Mouse (Mus musculus): ENCODE data around the gene Timp2. TPM values are rescaled to one million over a fixed set of nuclear protein-coding genes. Genes with fewer than 3 reads are reported as not detected.

Gene Timp2
- total RNA-seq, 4 experiments from 2014 or later = 95.5 to 261 (median 186) TPM

DNA sequence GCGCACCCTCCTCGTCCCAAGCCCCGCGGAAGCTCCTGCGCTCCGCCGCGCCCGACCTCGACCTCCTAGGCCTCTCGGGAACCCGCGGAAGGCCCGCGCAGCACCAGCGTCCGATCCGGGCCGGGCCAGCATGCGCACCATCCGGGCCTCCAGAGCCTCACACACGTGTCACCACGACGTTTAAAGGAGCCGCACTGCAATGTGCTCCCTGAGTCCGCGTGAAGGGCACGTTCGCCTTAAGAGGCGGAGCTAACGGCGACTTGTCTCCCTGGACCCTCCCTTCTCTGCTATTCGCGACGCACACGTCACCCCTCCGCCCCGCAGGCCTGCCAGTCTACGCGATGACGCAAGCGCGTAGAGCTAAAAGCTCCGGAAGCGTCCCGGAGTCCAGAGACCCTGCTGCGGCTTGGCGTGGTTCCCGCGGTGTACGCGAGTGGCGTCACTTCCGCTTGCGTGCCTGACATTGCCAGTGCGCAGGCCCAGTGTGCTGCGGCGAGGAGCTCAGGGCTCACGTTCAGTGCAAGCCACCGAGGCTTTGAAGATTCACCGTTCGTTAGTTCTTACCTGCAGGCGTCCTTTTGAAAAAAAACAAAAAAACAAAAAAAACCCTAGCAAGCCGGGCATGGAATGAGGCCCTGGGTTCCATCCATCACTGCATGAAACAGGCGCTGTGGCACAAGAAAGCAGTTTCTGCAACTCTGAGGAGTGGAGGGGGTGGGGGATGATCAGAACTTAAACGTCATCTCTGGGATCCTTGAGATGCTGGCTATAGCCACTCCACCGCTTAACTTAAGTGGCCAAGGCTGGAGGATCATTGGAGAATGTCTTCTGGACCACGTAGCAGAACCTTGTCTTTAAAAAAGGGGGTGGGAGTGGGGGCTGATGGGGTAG lies 65.3 kb downstream of the Timp2 start, which contains the start of gene Usp36:
Gene Usp36, minus strand, starts transcription at position 246 of the 891 bp plus-strand sequence.
- peak; percentile 100 for DNase-seq

DNA sequence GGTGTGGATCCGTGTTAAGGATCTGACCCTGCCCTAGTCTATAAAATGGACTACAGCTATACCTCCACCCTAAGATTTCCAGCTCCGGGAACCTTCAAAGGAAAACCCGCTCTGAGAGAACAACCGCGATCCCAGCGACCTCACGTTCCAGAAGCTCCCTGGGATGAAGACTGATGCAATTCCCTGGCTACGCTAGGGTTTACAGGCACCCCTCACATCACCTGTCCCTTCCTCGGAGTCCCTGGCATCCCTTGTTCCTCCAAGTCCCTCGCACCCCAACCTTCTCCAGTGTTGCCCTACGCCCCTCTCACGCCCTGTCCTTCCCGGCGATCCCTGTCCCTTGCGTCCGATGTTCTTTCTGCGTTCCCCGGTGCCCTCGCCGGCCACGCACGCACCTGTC lies 66.0 kb downstream of the Timp2 start:
- no peak for DNase-seq

GRCm38 (mm10) chr11:118289037-118289511 lies 66.5 kb downstream of the Timp2 start:
- no peak for DNase-seq

- DNase-seq = no peak
These were observed 68.0 kb downstream of the Timp2 start for GRCm38 (mm10) chr11:118287573-118287972.

DNA sequence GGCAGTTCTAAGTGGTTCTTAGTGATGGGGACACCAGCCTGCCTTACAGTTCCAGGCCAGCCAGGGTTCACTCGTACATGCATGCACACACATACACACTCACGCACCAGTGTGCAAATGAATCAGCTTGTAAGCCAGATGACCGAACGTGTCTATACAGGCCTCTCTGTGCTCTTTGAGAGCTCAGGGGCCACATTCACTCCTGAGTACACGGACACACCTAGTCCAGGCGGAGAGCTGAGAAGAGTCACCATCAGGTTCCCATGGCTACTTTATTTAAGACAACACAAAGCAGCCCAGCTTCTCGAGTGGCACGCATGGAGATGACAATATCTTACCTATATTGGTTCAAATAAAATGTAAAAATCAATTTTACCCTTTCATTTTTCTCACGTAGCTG lies 69.1 kb downstream of the Timp2 start:
- no peak for DNase-seq

DNA sequence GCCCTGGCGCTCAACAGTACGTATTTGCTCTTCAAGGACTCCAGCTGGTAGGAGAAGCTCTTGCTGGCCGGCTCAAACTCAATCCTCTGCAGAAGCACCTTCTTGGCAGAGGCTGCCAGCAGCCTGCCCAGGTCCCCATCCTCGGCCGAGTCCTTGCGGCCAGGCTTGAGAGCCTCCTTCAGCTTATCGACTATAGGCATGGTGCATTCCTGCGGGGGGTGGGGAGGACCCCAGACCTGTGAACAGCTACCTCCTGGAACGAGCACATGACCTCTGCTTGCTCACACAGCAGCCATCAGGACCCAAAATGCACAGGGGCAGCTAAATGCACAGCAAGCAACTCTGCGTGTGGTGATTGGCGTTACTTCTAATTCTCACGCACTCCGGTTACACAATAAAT lies 69.7 kb downstream of the Timp2 start:
- DNase-seq = no peak

DNA sequence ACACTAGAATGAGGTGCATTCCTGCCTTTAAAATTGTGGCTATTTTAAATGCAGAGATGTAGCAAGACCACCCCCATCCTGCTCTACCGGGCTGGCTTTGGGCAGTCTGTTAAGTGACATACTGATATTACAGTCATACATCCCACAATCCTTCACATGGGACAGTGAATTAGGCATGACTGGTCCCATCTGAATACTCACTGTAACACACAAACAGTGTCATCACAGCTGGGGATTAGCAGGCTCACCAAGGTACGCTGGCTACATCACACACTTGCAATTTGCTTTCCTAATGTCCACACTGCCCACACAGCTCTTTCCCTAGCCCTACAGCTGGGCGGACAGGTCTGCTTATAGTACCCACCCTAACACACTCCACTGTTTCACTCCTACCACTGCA lies 75.3 kb downstream of the Timp2 start:
- no peak for DNase-seq

DNA sequence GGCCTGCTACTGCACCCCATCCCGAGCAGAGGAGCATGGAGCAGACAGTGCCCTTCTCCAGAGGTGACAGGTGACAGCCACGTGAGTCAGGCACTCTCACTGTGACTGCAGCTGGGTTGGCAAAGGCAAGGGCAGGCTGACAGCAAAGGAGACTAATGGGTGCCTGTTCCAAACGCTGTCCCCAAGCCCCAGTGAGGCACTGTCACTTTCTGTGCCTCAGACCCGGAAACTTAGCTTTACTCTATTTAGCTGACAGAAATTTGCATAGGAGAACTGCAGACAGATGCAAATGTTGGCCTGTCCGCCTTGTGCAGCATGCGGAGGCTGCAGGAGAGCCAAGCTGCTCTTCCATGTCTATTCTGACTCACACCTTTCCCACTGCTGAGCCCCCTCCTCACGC lies 79.2 kb downstream of the Timp2 start:
- DNase-seq = no peak

GRCm38 (mm10) chr11:118275092-118275491 lies 80.4 kb downstream of the Timp2 start:
- no peak for DNase-seq

DNA sequence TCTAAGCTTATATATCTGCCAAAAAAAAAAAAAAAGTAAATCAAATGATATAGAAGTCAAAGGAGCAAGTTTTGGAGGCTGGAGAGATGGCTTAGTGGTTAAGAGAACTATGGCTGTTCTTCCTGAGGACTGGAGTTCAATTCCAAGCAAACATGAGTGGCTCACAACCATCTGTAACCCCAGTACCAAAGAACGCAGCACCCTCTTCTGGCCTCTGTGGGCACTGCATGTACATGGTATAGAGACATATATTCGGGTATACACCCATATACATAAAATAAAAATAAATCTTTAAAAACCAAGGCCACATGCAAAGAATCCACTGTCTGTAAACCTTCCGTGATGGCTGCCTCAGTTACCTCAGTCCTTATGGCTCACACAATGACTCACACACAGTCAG lies 85.7 kb downstream of the Timp2 start:
- no peak for DNase-seq

DNA sequence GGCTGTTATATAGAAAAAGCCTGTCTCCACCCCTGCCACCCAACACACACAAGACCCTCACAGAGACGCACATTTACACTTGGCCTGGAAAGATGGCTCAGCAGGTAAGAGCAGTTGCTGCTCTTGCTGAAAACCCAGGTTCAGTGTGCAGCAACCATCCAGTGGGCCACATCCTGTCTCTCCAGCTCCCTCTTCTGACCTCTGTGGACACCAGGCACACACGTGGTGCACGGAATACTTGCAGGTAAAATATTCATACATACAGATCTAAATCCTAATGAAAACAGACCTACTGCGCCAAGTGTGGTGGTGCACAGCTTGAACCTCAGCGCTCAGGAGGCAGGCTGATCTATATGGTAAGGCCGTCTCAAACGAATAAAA lies 88.9 kb downstream of the Timp2 start:
- DNase-seq = no peak

DNA sequence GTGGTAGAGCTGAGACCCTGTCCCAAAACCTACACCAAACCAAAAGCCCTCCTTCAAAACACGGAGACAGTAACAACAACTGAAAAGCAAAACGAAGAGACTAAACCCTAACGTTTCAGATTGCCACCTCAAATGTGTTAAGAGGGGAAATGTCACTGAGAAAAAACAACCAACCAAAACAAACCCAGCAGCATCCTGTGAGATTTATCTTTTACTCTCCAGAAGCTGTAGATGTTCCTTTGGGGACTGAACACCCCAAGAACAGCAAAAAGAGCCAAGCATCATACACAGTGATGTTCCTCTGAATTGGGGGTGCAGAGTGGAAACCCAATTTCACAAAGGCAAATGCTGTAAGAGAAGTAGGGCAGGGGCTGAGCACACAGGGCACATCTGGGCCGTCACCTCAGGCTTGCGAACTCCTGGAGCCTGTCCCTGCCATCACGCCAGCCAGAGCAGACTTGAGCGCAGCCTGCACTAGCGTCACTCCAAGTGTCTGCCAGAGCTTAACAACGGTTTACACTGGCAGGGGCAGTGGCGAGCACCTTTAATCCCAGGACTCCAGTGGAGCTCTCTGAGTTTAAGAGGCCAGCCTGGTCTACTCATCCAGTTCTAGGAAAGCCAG lies 89.4 kb downstream of the Timp2 start:
- no peak for DNase-seq

DNA sequence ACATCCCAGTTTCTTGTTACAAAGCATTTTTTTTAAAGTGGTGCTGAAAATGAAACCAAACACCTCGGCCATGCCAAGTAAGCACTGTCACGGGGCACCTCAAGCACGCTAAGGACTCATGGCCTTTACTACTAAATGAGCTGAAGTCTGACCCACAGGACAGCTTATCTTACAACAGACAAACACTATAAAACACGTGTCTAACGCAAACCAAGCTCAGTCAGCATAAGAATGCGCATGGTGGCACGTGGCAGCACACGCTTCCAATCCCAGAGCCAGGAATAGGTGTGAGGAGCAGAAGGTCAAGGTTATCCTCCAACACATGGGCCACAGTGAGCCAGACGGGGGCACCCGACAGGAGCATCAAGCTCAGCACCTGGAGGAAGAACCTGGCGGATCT lies 89.9 kb downstream of the Timp2 start:
- DNase-seq = peak; percentile 61

- no peak for DNase-seq
These were observed 92.4 kb downstream of the Timp2 start for GRCm38 (mm10) chr11:118263146-118263545.

DNA sequence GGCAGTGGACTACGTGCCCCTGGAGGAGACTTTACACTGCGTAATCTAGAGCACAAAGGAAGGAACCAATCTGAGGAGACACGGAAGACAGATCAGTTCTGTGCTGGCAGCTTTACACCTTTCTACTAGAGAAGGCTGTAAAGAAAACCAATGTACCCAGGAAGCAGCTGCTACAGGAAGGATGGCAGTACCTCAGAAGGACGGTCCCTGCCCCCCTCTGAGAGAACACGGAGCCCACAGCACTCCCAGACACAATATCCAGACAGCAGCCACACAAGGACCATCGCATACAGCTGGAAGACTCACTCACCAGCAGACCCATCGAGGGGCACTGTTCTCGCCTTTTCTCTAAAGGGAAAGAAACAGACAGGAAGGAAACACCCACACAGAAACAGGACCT lies 95.5 kb downstream of the Timp2 start:
- no peak for DNase-seq

DNA sequence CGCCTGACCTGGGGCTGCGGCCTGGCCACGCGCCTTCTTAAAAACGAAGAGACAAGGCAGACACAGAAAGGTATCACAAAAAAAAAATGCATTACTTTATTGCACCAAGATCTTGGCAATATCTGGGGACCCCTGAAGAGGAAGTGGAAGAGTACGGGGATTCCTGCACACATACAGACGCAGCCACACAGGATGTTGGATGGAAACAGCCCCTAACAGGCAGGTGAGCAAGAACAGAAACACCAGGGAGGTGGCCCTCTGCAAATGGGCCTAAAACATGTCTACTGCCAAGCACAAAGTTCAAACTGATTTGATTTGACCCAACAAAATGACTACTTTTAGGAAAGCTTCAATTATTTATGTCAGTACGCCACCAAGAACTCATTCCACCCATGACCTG lies 96.0 kb downstream of the Timp2 start:
- DNase-seq = no peak

GRCm38 (mm10) chr11:118256371-118256770 lies 99.2 kb downstream of the Timp2 start:
- DNase-seq = peak; percentile 69

DNA sequence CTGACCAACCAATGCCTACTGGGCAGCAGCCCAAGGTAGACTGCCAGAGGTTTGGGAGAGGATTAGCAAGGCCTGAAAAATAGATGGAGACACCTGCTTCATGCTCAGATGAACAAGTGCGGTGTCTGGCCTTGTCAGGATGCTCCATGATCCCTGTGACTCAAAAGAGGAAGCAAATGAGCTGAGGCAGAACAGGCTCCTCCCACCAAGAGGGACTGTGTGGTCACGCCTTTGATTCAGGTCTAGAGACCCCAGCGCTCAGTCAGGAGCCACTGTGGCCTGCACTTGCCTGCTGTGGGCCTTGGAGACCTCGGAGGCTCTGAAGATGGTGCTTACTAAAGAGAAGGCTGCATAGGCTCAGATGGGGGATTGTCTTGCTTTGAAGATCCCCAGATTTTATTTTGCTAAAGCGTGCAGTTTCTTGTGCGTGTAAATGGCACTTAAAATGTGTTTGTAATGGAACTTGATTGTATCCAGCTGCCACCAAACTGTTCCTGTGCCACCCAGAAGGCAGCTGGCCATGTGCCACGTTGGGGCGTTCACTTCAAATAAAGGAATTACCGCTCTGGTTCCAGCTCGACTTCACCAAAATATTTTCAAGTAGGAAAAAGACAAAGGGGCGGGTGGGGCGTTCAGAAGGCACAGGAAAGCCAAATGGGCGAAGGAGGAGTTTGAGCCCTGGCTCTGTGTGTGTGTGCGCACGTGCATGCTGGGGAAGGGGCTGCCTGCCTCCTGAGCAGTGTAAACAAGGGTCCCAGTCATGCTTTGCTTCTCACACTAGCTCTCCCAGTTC lies 101.2 kb downstream of the Timp2 start:
- DNase-seq = no peak

- no peak for DNase-seq
These were observed 101.9 kb downstream of the Timp2 start for GRCm38 (mm10) chr11:118253447-118254158.
